Mouse (Mus musculus): ENCODE measurements at regions not wholly inside any gene's neighbourhood (a gene's known extent, or its start where the extent isn't known, plus 50 kb on each side); places are given as distances from the start of the nearest gene placed in this dataset.

DNA sequence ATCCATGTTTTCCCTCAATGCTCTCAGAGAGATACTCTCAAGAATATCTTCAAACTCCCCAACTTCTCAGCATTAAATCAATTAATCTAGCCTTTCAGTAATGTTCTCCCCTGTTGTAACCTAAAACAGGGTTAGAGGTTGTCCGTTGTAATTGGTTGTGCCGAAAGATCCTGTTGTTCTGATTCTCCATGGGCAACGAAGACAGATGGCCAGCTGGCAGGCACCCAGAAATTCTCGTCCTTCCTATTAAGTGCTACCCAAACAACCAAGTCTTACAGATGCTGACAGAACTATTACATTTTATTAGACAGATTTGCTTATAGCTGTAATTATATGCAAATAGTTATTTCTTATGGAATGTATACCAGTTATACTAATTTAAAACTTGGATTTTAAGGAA, 225.9 kb upstream of the Tacr3 start:
- intact Hi-C loops (cut with DNase I): no loop called here
- no peak for DNase-seq

DNA sequence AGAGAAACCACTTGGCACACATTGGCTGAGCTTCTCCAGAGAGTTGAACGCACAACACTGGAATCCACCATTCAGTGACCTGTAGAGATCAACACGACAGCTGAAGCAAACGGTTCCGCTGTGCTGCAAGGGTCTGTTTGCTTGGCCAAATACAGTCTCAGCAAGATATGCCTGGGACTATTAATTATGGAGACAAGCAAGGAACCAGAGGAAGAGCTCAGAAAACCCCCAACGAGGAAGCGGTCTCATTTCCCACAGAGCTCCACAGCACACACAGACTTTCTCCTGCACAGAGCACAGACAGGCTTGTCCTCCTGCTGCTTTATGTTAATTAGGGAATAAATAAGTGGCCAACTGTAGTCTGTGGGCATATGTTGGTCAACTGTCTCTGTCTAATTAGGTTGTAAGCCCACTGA, 223.4 kb upstream of the Tacr3 start:
- intact Hi-C loops (cut with DNase I): loop anchor here (5.0 kb wide), 1 partner anchor 728 kb away; no protein-coding TSS in a partner anchor
- no peak for DNase-seq

DNA sequence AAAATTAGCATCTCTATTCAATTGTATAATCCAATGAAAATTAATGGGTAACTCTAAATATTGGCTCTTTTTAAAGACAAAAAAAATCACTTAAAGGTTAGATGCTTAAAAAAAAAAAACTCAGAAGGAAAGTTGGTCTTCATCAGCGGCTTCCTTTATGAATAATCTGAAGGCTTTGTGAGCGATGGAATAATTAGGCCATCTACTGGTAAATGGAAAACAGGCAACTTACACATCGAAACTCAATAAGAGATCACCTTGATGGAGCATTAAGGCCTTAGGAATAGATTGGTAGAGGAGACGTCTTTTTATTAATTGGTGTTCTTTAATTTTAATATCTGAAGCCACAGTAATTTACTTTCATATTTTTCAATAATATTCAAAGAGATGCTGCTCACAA, 218.6 kb upstream of the Tacr3 start:
- DNase-seq: no peak
- intact Hi-C loops (cut with DNase I): no loop called here

DNA sequence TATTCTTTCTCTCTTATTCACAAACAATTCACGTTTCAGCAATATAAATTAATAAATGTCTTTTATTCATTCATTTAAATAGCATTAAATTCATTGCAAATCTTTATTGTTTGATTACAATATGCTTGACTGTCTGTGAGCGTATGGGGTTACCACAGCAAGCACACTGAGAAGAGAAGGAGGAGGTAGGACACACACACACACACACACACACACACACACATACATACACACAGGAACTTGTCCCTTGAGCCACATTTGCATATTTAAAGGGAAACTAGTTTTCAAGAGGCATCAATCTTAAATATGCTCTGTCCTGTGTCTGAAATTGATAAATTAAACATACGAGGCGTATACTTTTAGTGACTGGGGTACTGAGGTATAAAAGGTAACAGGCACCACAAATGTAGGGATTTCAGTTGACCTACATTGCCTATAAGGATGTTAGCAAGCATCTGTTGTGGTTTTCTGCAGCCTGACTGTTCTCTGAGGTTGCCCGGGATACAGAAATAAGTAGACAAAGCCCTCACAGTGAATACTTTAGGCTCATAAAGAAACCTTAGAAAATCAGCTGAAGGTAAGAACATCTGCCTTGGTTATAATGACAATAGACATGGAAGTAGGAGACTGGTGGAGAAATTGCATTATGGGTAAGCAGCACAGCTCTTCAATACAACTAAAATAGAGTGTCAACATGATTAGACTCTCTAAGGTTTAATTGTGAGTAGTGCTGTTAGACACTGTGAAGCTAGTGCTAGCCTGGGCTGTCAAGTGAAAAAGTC, 217.1 kb upstream of the Tacr3 start:
- no peak for DNase-seq
- intact Hi-C loops (cut with DNase I): no loop called here

DNA sequence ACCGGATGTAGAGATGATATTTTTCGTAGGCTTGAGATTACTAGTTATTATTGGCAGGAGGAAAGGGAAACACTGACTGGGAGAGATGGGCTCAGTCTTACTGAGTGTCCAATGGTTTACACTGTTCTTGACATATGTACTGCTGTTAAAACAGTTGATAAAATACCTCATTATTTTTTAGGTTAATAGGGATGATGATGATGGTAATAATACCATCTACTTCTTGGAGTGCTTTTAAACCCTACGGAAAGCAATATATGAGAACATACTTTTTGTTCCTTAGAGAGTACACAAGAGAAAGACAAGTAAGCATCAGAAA, 216.6 kb upstream of the Tacr3 start:
- no peak for DNase-seq
- intact Hi-C loops (cut with DNase I): no loop called here

DNA sequence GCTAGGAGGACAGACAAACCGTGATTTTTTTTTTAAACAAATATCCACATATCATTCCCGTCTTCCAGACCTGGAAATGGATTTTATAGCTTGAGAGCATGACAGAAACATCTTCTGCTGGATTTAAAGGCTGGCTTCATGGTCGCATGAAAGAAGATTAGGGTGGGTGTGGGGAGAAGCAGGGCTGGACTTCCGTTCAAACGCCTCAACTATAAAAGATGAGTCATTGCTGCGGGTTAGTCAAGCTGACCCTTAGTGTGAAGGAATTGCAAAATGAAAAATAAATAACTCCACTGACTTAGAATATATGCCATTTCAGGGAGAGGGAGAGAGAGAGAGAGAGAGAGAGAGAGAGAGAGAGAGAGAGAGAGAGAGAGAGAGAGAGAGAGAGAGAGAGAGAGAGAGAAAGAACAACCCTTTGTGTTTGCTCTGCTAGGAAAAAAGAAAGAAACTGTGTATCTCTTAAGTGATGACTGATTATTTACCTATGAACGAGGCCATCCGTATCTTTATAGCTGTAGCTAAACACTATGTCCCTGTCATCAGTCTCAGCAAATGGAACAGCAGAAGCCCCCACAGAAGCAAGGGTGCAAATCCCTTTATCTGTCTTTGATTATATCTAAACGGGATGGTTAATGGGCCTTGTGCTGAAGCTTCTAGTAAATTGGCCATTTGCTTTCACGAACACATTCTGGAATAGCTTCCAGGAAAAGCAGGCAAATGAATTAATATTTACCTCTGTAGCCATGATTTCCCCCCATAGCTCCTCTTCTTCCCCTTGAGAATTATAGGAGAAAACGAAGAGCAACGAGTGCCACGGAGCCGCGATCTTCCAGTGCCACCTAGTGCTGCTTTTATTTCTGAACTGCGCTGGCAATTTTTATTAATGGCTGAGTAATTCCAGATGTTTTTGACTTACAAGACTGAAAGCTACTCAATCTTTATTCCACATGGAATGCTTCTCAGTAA, 199.4 kb upstream of the Tacr3 start:
- DNase-seq: peak; percentile 12 to 44
- intact Hi-C loops (cut with DNase I): loop anchor here (5.0 kb wide), 1 partner anchor 1317 kb away; the partner anchor contains the start of gene Ppa2

DNA sequence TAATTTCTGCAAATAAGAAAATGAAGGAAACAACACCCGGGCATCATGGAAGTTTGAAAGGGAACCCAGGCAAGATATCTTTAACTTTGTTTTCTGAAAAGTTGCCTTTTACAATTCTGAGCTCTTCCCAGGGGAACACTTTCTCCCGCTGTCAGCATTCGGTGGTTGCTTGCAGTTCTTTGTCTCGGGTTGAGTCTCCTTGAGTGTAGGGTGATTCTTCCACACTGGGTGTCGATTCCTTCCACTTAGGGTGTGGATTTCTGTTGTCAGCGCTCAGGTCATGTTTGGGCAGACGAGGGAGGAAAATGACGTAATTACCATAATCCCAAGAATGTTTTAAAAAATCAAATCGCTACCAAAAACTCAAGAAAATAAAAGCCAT, 198.7 kb upstream of the Tacr3 start:
- intact Hi-C loops (cut with DNase I): loop anchor here (5.0 kb wide), 1 partner anchor 1318 kb away; the partner anchor contains the start of gene Ppa2
- peak in 1 of 2 experiments; percentile 3 for DNase-seq

DNA sequence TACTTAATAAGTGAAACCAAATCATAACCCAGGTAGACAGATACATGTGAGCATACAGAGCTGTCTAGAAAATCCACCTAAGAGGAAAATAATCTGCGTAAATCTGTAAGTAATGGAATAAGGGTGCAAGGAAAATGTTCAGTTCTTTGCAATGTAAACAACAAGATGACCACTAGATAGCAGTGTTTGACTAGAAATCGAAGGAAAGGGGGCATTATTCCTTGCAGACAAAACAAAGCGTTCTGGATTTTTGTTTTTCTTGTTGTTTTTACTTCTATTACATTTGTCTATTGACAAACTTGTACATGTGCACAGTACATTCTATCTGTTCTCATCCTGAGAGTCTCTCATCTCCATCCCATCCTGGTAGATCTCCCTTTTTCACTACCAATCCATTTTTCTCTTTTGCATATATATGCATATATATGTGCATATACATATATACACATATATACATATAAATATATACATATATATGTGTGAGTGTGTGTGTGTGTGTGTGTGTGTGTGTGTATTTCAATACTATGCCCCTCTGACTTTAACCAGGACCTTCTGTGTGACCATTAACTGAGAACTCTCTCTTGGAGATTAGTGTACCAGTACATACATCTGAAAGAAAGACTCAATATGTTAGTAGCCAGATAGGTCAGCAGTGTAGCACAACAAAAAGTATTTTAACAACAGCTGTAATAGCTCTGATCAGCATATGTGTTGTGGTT, 179.9 kb upstream of the Tacr3 start:
- intact Hi-C loops (cut with DNase I): no loop called here
- no peak for DNase-seq

DNA sequence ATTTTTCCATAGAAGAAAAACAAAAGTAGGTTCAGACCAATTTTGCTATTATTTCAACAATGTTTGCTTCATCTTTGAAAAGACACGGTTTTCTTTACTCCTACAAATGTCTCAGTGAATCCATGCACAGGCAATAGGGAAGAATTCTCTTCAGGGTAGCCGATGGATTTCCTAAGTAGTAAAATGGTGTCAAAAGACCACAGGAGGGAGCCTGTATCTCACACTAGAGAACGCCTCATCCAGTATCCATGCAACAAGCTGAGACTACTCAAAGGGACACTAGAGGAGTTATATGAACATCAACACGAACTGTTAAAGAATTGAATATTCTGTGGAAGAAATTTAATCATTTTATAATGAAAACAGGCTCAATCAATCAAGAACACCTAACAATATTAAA, 174.8 kb upstream of the Tacr3 start:
- DNase-seq: no peak
- intact Hi-C loops (cut with DNase I): loop anchor here (2.0 kb wide), 1 partner anchor 553 kb away; no protein-coding TSS in a partner anchor

DNA sequence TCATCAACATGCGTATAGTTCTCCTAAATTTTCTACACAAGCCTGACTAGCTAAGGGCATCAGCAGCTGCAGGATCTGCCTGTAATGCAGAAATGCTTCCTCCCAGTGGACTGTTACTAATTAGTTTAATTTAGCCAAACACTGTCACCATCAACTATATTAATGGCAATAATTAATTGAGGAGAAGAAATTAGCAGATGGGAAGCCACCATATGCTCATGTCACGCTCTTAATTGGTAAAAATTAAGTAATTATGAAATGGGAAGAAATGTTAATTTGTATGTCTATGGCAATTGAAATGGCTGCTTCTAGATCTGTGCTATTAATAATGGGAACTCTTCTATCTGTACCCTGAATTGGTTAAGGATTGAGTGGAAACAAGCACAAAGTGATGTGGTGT, 133.9 kb upstream of the Tacr3 start:
- intact Hi-C loops (cut with DNase I): no loop called here
- DNase-seq: no peak

DNA sequence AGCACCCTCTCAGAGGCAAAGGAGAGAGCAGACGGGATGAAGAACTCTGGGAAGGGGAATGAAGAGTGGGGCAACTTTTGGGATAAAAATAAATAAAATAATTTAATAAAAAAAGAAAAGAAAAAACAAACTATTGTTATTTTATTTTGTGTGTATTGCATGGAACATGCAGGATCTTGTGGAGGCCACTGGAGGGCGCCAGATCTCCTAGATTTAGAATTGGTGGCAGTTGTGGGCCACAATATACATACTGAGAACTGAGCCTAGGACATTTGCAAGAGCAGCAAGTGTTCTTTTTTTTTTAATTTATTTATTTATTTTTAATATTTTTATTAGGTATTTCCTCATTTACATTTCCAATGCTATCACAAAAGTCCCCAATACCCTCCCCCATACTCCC, 110.2 kb upstream of the Tacr3 start:
- intact Hi-C loops (cut with DNase I): no loop called here

DNA sequence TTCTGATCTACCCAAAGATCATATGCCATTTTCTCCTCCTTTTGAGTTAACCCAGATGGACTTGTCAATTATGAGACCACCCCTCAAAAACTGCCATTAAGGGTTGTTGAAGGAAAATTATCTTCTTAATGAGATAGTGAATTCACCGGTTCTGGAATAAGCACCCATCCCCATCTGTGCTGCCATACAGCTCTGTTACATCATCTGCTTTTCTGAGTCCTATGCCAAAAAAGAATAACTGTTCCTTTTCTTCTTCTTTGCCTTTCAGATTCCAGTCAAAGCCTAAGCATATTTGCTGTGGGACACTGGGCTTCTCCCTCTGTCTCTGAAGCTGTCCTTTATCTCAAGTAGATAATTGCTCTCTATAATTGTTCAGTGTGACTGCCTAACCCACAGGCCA, 93.1 kb upstream of the Tacr3 start:
- intact Hi-C loops (cut with DNase I): no loop called here

More for the DNA sequence above, 110.2 kb upstream of the Tacr3 start:
- no peak for DNase-seq

DNA sequence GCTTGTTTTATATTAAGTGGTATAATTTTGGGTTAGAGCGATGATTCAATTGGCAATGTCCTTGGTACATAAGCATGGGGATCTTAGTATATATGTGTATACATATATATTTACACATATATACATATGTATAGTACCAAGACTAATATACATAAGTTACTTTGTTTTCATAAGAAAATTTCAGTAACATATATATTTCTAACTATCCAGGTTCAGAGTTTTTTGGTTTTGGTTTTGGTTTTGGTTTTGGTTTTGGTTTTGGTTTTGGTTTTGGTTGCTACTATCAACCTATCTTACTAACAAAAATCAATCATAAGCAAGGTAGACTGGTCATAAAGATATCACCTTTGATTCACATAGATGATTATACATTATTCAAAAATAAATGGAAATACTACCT, 67.7 kb upstream of the Tacr3 start:
- intact Hi-C loops (cut with DNase I): no loop called here

More for the DNA sequence above, 93.1 kb upstream of the Tacr3 start:
- no peak for DNase-seq

DNA sequence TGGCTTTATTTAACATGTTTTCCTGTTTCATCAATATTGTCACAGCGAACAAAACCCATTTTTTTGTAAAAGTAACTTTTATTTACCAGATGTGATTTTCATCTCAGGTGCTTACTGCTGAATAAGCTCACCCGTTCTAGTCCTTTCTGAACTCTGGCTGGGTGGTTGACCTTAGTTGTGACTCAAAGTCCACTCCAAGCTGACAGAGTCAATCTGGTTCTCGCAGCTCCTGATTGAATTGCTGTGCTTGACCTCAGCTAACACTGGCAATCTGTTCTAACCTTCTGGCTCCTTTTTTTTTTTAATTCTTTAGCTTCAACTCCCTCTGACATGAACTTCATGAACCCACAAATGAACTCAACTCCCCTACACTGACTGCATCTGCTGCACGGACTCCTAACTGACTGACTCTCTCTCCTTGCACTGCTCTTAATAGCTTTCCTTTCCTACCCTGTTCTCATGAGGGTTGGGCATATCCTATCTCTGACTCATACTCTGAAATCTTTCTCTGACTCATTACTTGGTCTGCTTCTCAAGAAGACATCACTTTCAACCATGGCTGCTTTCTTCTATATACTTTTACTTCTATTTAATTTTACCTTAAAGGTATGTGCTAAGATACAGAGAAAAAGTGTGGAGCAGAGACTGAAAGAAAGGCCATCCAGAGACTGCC, 65.4 kb upstream of the Tacr3 start:
- DNase-seq: no peak
- intact Hi-C loops (cut with DNase I): no loop called here

More for the DNA sequence above, 67.7 kb upstream of the Tacr3 start:
- no peak for DNase-seq

All from heart, postnatal 14 days (tissue).